8 mouse cellular contexts compared by ENCODE assay signal in the genomic region with DNA sequence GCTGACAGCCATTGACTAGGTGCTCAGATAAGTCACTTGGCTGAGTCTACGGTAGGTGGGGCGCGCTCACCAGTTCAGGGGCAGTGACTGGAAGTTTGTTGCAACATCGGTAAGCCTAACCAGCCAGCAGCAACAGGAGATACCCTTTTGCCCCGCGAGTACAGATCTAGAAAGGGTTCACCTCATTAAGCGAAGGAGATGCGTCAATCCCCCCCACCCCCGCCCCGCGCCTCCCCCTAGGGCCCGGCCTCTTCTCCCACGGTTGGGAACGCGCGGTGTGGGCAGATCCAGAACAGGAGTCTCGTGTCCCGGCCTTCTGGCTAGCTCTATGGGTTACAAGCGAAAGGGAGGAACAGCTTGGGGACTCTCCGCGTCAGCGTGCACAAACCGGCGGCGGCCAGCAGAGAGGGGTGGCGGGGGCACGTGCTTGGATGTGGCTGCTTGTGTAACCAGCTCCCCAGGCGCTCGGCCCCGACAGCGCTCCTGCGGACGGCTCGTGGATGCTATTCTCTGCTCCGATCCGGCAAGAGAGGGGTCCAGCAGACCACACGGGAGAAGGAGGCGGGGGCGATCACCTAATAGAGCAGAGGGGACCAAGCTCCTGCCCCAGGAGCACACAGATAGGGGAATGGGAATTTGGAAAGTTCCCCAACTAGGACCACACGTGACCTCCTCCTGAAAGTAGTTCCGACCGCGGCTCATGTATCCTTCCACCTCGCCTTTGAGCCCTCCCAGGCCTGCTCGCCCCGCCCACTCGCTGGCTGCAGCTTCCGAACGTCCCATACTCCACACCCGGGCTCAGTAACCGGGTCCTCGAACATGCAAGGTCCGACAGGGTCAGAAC. TPM values are rescaled to one million over a fixed set of nuclear protein-coding genes. Genes with fewer than 3 reads are reported as not detected.
DNase-seq lines count a peak whose midpoint lies in the region; ATAC-seq lines count a peak whose summit lies in the region.

No protein-coding gene starts in this region.

- DNase-seq in MN1 (ENCODE audit: low spot score): peak; percentile 99
- peak; percentile 98 for DNase-seq in cerebellum, adult 9-10 months
- peak; percentile 97 for DNase-seq in hindbrain, embryonic 11.5 days (ENCODE audit: low spot score)
- DNase-seq in layer of hippocampus, postnatal 14 days (ENCODE audit: low spot score in 2 of 2): peak; percentile 97 to 98
- DNase-seq in lung, postnatal 14 days: peak; percentile 97
- peak; percentile 93 for DNase-seq in retina, adult 2 months (ENCODE audit: low read depth, low spot score)
- DNase-seq in thymus, postnatal 36 days: peak; percentile 96 to 98

- no peaks in the 10 kb centered on the region for H3K36me3 ChIP-seq in hindbrain, embryonic 11.5 days (ENCODE audit: control insufficient read depth, insufficient read depth, low read length)

- H3K27ac ChIP-seq in hindbrain, embryonic 11.5 days (ENCODE audit: low read depth, low read length): peak overlapping the region; percentile 99

- H3K9me3 ChIP-seq in hindbrain, embryonic 11.5 days (ENCODE audit: control insufficient read depth, low read length): no peaks in the 10 kb centered on the region

- peak overlapping the region; percentile 96 for H3K4me3 ChIP-seq in hindbrain, embryonic 11.5 days (ENCODE audit: low read depth, low read length)

- peak overlapping the region; percentile 71 for H3K9ac ChIP-seq in hindbrain, embryonic 11.5 days (ENCODE audit: low read depth, low read length)

- peaks cover 11% of the 10 kb centered on the region; the same call in 1 of the 2 replicates for H3K4me1 ChIP-seq in hindbrain, embryonic 11.5 days (replicated peaks; ENCODE audit: control insufficient read depth, insufficient read depth, low read length)

- peak overlapping the region; percentile 96 for H3K4me2 ChIP-seq in hindbrain, embryonic 11.5 days (replicated peaks; ENCODE audit: low read depth, low read length)

- peak; percentile 58 for ATAC-seq in frontal cortex, adult (ENCODE audit: low TSS enrichment)
- ATAC-seq in hindbrain, embryonic 11.5 days (ENCODE audit: low FRiP score): peak; percentile 85

- H3K27me3 ChIP-seq in hindbrain, embryonic 11.5 days (ENCODE audit: control insufficient read depth, insufficient read depth, low read length): no peaks in the 10 kb centered on the region

- WGBS in hindbrain, embryonic 11.5 days: 0% methylated on average over 48 of the region's 53 CpGs

RNA-seq across cellular contexts. Expression of a gene that starts 1.3 kb away (rescaled TPM):
- 8.5 and 14.2 TPM in 2 replicates for polyA plus RNA-seq in hindbrain, embryonic 11.5 days (2014; fragmentation: Nextera tagmentation; extraction: Ambion mirVana)
- 100 to 1,000 TPM; 114 to 125 TPM for total RNA-seq in layer of hippocampus, postnatal 14 days (2021)

RNA-seq across cellular contexts. Expression of a gene that starts 16.4 kb away (rescaled TPM):
- polyA plus RNA-seq in hindbrain, embryonic 11.5 days (2014; fragmentation: Nextera tagmentation; extraction: Ambion mirVana): 110 and 113 TPM in 2 replicates
- total RNA-seq in layer of hippocampus, postnatal 14 days (2021): 100 to 1,000 TPM in 1 of 2 experiments, 10 to 100 TPM in 1; 95.6 to 110 TPM

Comparison
In these comparisons a context has a peak if more than half of its experiments do, and no peak if none do; other contexts are left out.
1. Peak in every context shown above with its lines: DNase-seq, ATAC-seq, H3K4me3 ChIP-seq and H3K27ac ChIP-seq.